Mouse (Mus musculus): Measurements from ENCODE around the gene Dhcr7.

Gene Dhcr7

DNA sequence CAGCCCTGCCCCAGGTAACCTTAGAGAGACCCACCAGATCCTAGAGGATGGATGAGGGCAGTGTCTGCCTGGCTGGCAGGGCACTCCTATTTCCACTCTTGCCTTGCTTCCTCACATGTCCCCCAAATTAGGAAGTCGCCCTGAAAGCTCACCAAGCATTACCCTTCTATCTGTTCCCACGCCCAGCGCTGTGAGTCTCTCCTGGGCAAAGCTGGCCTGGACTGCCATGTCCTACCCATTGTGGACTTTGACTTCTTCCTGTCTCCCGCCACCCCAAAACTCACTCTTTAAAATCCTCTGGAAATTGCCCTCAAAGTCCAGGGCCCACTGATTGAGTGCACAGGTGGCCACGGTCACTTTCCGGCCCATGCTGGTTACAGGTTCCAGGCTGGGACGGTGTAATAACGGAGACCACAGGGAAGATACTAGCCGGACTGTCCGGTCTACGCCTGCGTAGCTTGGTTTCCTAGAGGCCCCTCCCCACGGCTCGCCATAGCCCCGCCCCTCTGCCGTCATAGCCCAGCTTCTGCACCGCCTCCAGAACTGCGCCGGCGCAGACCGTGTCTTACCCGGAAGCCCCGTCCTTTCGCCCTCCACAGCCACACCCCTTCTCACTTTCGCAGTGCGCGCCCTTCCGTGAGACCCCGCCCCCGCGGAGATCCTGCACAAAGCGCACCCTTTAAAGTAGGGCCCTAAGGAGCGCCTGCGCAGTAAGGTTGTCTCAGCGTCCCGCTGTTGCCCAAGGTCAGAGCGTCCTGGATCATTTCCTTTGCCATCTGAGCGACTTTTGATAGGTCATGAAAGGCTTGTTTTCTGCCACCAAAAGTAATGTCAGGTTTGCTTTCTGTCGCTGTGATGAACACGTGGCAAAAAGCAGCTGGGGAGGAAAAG, at the start of gene Dhcr7, which contains the start of gene Nadsyn1:
Gene Dhcr7 (plus strand): TSS at position 771 of the 891 bp plus-strand sequence.
Gene Nadsyn1 (minus strand): TSS at position 475 of the 891 bp plus-strand sequence.
- in situ Hi-C loops (cut with MboI, MseI), result loop anchor here (10.0 to 25.0 kb wide), 2 partner anchors 1090 to 1928 kb away; partner anchors contain the start of gene LTO1

DNA sequence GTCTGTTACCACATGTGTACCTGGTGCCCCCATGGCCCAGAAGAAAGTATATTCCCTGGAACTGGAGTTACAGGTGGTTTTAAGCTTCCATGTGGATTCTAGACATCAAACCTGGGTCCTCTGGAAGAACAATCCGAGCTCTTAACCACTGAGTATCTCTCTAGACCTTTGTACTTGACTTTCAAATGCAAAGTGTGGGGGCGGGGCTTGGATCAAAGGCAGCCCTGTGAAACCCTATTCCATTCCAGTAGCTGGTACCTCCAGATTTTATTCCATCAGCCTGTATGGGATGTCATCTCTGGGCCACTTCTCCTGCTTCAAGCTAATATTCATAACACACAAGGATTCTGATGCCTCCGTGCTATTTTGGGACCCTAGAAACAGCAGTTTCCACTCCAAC, 46.8 kb upstream of the Dhcr7 start:
- in situ Hi-C loops (cut with MboI, MseI), result no loop called here

DNA sequence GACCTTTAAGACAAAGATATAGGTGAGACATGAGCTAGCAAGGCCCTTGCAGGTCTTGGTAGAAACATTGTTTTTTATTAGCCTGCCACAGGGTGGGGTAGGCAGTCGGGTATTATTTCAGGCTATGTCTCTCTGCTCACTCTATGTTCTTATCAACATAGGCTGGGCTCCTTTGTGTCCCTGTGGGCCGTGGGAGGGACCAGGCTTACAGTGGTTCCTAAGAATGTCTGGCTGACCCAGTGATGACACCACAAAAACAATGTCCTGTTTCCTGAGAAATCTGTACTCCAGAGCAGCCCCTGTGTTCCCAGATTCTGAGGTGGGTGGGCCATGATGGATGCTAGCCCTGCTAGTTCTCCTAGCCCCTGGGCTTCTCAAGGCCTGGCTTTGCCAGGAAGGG, 45.6 kb upstream of the Dhcr7 start:
- in situ Hi-C loops (cut with MboI, MseI), result no loop called here

DNA sequence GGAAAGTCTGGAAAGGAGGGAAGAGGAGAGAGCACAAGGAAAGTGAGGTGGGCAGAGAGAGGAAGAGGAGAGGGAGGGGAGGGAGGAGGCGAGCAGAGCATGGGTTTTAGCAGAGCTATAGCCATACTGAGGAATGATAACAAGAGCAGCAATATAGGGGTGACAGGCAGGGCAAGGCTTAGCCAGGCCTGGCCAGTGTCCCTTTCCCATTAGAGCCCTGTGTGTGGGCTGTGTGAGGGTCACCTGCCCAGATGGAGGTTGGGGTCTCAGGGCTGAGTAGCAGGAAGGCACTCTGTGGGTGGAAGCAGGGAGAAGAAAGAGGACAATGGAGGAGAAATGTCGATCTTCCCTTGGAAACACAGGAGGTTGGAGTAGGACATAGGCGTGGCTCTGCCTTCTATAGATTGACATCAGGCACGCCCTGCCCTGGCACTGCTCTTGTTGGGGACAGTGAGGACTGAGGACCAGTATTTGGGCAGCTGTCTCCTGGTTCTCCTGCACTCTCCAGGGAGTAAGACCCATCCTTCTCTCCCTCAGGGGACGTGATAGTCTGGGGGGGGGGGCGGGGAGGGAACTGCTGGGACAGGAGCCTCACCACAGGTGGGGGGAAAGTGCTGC, 39.5 kb upstream of the Dhcr7 start:
- in situ Hi-C loops (cut with MboI, MseI), result no loop called here

DNA sequence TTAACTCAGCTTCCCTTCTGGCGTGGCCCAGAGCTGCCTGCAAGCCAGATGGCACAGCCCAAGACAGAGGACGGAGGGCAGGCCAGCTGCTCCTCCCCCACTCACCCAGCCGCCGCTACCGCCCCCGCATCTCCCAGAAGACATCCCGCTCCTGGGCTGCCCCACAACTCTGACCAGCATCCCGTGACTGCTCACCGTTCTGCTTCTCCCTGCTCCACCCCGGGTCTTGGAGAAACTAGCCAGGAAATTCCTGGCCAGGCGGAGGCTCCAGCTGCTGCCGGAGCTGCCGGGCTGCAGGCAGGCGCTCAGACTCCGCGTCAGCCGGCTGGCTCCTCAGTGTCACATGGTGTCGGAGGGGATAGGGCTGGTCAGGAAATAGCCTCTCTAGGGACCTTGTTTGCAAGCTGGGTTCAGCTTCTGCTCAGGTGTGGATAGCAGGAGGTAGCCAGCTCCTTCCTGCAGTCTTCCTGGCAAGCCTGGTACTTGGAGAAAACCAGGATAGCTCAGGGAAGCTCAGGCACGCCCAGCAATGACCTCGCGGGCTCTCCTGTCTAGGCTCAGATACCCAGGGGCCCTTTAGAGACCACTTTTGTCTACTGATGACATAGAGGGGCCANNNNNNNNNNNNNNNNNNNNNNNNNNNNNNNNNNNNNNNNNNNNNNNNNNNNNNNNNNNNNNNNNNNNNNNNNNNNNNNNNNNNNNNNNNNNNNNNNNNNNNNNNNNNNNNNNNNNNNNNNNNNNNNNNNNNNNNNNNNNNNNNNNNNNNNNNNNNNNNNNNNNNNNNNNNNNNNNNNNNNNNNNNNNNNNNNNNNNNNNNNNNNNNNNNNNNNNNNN, 38.7 kb upstream of the Dhcr7 start, which contains the start of gene Mrgpre:
Gene Mrgpre (minus strand): TSS at position 505 of the 834 bp plus-strand sequence.
- in situ Hi-C loops (cut with MboI, MseI), result no loop called here

DNA sequence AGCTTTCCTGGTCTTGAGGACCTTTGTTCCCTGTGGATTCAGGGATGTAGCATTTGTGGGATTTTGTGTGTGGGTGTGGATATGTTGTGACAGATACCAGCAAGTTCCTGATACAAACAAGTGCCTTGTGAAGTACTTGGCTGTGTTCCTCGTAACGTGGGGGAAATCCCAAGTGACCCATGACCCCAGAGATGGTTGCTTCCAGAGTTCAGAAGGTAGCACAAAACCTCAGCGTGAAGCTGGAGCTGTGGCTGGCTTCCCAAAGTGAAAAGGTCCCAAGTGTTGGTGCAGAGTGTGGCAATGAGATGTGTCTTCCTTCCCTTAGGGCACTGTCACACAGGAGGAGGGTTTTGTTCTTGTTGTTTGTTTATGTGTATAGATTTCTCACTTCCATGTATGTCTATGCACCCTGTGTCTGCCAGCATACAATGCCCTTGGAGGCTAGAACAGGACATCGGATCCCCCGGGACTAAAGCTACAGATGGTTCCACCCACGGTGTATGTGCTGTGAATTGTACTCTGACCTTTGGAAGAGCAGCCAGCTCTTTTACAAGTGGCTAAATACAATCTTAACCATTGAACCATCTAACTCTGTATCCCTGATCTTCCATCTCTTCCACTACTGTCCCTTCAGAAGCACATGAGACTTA, 30.5 kb upstream of the Dhcr7 start:
- in situ Hi-C loops (cut with MboI, MseI), result no loop called here

DNA sequence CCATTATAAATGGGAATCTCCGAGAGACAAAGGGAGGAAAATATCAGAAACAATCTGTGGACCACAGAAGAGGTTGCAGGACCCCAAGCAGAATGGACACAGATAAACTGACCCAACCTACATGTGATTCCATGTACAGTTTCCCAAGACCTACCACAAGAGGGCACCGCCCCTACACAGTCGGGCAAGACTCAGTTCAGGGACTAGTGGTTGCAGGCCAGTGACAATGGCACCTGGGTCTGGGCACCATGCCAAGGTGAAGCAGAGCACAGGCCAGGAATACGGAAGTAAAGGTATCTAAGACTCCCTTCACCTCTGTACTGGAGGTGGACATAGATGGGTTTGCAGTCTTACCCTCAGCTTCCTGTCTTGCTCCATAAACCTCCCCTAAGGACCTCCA, 29.8 kb upstream of the Dhcr7 start:
- in situ Hi-C loops (cut with MboI, MseI), result no loop called here

DNA sequence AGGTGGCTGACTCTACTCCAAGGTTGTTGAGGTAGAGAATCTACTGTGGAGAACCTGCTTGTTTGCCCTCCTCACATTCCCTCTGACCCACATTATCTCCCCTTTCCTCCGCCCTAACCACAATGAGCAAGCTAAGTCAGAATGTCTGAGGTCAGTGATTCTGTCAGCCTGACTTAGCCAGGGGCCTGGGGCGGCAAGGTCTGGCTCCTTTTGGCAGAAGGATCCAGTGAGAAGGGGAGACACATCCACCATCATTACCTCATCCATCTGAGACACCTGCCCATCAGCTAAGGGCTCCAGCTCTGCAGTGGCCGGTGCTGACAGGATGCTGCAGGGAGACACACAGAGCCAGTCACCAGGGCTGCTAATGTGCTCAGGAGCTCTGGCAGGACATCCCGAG, 24.2 kb upstream of the Dhcr7 start:
- in situ Hi-C loops (cut with MboI, MseI), result no loop called here

DNA sequence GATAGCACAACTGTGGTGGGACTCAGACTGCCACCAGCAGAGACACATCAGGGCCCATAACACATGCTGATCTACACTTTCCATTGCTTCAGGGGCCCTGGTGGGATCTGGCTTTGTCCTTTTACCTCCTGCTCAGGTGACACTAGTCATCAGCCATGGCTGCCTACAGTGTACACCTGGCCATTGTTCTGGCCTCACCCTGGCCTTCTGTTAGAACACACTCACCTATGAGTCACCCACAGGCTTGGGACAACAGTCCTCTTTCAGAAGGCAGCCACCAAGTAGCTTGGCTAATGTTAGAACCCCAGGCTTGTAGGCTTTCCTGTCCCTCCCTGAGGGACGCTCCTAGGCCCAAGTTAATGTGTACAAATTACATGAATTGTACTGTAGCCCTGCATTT, 22.2 kb upstream of the Dhcr7 start:
- in situ Hi-C loops (cut with MboI, MseI), result loop anchor here (5.0 to 25.0 kb wide), 3 partner anchors 97 to 1112 kb away; partner anchors contain the start of gene LTO1

DNA sequence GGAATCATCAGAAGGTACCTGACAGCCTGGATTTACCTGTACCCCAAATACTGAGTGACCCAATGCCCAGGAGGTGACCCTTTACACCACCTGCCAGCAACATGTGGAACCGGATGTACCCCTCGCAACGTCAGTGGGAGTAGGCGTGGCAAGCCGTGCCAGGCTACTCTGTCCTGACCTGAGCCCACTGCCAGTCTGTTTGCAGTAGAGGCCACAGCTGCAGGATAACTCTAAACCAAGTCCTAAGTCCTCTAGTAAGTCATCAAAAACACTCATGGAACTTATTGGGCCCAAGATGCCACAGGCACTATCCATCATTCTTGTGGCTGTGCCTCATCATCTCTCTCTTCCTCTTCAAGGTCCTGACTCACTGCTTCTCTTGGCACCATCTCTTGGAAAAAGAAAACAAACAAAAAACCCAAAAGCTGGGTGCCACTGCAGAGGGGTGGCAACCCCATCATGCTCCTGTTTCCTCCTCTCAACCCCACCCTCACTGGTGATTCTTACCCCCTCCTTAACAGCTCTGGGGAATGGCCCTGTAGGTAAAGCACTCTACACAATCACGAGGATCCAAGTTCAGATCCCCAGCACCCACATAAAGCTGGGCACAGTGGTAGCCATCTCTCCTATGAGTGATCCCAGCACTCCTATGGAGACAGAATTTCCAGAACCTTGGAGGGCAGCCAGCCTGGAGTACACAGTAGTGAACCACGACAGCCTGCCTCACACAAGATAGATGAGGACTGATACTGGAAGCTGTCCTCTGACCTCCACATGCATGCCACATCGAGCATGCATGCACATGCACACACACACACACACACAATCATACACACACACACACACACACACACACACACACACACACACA, 21.5 kb upstream of the Dhcr7 start:
- in situ Hi-C loops (cut with MboI, MseI), result loop anchor here (5.0 to 25.0 kb wide), 3 partner anchors 96 to 1111 kb away; partner anchors contain the start of gene LTO1

DNA sequence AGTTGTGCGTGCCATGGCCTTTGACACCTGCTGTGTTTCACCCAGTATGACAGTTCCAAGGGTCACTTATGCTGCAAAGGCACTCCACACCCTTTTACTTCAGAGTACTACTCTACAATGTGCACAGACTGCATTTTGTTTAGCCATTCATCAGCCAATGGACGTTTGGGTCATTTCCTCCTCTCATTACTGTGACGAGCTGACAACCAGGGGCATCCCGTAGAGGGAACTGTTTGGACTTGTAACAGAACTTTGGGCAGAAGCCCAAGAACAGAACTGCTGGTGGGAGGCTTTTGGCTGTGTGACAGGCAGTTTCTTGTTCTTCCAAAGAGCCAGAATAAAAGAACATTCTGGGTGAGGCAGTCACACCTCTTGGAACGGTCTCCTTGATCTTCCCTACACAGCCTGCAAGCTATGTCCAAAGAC, 17.7 kb upstream of the Dhcr7 start:
- in situ Hi-C loops (cut with MboI, MseI), result loop anchor here (10.0 to 25.0 kb wide), 2 partner anchors 240 to 1107 kb away; partner anchors contain the start of gene LTO1

DNA sequence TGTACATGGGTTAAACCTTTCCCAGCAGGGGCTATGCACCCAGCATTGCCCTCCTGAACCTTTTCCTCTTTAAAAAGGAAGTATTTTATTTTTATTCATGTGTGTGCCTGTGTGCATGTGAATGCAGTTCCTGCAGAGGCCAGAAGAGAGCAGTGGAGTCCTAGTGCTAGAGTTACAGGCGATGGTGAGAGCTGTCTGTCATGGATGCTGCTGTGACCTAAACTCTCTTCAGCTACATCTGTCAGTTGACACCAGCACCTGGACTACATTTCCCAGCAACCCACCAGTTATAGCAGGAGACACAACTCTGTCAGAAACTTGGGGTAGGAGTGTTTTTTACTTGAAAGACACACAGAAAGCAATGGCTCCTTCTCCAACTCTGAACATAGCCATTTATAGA, 14.0 kb upstream of the Dhcr7 start:
- in situ Hi-C loops (cut with MboI, MseI), result loop anchor here (10.0 to 25.0 kb wide), 2 partner anchors 236 to 1103 kb away; partner anchors contain the start of gene LTO1

DNA sequence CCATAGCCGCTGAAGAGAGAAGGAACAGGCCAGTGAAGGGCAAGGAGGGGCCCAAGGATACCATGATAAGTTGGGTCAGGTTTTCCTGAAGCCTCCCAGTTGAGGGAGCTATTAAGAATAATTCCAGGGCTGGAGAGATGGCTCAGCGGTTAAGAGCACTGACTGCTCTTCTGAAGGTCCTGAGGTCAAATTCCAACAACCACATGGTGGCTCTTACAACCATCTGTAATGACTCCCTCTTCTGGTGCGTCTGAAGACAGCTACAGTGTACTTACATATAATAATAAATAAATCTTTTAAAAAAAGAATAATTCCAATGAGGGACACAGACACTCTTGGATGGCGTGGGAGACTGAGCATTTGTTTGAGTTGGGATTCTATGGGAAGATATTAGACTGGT, 3.7 kb upstream of the Dhcr7 start:
- in situ Hi-C loops (cut with MboI, MseI), result loop anchor here (25.0 kb wide), 1 partner anchor 1093 kb away; the partner anchor contains the start of gene LTO1

DNA sequence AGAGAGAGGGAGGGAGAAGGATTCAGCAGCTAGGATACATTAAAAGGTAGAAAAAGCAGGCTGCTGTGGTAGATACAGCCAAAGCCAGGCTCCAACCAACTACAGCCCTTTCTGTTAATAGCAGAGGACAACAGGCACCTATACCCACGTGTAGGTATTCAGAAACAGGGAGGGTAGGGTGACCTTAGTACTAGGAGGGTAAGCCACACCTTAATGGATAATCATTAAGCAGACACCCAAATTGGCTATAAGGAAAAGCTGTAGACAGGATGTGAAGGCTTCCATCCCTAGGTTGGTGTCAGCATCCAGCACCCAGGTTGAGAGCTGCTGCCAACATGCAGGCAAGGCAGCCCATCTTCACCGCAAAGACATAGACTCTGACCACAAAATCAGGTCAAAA, 1.7 kb upstream of the Dhcr7 start:
- in situ Hi-C loops (cut with MboI, MseI), result loop anchor here (10.0 to 25.0 kb wide), 2 partner anchors 1091 to 1926 kb away; partner anchors contain the start of gene LTO1

DNA sequence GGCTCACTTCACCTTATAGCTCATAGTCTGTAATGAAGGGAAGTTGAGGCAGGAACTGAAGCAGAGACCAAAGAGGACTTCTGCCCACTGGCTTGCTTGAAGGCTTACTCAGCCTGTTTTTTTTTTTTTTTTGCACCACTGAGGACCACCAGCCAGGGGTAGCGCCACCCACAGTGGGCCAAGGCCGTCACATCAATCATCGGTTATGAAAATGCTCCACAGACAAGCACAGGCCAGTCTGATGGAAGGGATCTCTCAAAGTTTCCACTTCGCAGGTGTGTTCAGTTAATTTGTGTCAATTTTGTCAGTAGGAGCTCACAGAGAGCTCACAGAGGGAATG, 291 bp downstream of the Dhcr7 start:
- in situ Hi-C loops (cut with MboI, MseI), result loop anchor here (10.0 to 25.0 kb wide), 2 partner anchors 1089 to 1928 kb away; partner anchors contain the start of gene LTO1

DNA sequence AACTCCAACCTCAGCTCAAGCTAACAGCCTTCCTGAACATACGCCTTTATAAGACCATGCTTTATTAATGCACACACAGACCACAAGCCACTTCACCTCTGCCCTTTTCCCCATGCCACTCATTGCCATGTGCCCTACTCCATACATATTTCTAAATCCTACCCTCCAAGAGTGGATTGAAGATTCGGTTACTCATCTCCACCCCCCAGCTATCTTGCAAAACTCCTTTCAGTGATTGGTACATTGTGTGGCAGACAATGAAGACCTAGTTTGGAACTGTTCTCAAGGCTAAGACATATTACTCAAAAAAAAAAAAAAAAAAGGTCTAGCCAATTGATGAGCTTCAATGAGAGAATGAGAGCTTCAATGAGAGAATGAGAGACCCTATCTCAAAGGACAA, 4.0 kb downstream of the Dhcr7 start:
- in situ Hi-C loops (cut with MboI, MseI), result loop anchor here (5.0 to 10.0 kb wide), 2 partner anchors 820 to 1932 kb away; partner anchors contain the start of gene Tspan32

DNA sequence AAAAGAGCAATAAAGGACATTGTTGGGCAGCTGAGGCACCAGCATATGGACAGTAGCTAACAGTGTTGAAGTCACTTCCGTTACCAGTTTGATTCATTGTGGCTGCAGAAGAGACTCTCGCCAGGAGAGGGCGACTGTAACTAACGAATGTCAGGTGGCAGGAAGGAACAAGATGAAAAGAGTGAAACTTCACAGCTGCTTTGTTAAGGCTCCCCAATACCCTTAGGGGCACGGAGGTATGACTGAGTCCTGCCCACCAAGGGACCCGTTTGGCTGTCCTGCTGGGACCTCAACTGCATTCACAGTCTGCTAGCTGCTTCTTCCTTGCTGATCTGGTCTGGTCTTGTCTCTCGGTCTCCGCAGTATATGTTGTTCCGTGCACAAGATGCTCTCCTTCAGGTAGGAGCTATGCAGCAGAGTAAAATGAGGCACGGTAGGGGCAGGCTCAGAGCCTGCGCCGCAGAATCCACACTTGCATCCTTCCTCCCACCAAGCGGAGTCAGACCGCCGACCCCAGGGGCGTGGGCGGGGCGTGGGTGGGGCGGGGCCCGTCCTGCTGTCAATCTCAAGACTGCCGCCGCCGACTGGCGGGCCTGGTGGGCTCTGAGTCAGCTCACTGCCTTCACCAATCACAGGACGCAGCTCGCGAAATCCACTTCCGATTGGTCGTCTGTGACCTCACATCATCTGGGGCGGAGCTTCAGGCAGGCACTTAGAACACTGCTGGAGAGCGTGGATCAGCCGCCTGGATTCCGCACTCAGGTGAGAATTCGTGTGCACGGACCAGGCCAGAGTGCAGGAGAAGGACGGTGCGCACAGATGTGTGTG, 6.8 kb downstream of the Dhcr7 start:
- in situ Hi-C loops (cut with MboI, MseI), result loop anchor here (5.0 to 10.0 kb wide), 3 partner anchors 78 to 1935 kb away; partner anchors contain the start of gene Tspan32

DNA sequence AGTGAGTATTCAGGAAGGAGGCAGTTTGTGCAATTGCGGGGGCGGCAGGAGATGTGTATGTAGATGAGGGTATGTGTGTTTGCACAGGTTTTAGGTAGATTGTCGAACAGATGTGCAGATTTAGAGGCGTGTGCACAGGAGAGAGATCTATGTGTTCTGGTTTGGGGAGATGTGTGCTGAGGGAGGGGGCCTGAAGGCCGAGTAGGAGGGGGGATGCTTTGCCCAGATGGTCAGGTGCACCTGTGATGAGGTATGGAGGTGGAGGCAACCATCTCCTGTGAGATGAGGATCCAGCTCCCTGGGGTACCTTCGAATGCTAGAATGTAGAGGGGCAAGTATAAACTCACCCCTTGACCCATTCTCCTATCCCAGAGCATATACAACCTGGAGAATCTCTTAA, 7.5 kb downstream of the Dhcr7 start:
- in situ Hi-C loops (cut with MboI, MseI), result loop anchor here (5.0 kb wide), 1 partner anchor 77 kb away; no protein-coding TSS in a partner anchor

DNA sequence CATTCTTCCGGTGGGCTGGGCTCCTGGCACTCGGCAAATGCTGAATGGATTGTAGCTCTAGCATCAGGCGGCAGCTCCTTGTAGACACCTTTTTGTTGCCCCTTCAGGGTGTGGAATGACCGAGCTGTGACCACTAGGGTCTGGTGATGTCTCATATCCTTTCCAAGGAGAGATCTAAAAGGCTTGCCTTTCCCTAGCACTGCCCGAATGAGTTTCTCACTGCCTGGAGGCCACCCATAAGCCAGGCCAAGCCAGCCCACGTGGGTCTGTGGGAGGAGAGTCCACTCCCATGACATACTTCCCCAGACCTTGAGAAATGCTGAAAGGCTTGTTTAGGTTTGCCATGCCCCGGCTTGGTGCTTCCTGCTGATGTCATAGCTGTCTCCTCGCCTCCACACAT, 9.3 kb downstream of the Dhcr7 start:
- in situ Hi-C loops (cut with MboI, MseI), result loop anchor here (5.0 kb wide), 1 partner anchor 75 kb away; no protein-coding TSS in a partner anchor
